Mouse (Mus musculus): Measurements from ENCODE around the gene Letmd1.
A peak's percentile ranks its signal among the peaks of the same experiment; 100 is the strongest.
"Not testable (repeated sequence)": the region's sequence is repeated elsewhere in the genome, so short reads cannot be mapped to it uniquely, and the experiment has no call there.

Letmd1 gene

DNA sequence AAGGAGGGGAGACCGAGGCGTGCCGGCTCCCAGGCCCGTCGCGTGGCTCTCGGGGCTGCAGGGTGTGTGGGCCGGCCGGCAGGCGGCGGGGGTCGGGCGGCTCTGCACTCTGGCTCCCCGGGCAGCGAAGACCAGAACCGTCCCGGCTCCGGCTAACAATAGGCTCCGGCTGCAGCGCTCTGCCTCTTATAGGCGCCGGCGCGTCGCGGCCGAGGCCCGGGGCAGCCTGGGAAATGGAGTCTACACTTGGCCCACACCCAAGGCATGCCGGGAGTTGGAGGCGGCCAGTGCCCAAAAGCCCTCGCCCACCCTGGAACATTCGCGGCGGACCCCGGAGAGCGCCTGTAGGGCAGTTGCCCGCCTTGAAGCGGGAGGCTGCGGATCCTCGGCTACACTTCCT, 26.3 kb downstream of the Letmd1 start, which contains the start of gene Csrnp2:
Csrnp2 (minus strand) TSS at position 387 of the 400 bp plus-strand sequence.
- DNase-seq (ENCODE audit: extremely low spot score, low spot score): peak; percentile 99

DNA sequence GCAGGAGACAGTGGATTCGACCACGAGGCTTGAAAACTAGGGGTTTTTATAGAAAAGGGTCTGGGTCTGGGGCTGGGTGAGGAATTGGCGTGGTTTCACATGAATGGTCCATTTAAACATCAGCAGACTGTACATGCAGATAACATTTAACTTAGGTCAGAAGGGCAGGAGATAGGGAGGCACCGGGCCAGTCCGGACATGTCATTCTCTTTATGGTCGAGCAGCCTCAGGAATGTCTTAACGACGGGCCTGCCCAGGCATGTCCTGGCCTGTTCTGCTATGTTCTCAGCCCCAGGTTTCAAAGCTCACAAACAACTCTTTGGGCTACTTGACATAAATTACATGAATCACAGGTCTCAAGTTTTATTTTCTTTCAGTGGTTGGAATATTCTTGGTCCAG, 30.7 kb downstream of the Letmd1 start:
- not testable (repeated sequence) for DNase-seq (ENCODE audit: extremely low spot score, low spot score)

DNA sequence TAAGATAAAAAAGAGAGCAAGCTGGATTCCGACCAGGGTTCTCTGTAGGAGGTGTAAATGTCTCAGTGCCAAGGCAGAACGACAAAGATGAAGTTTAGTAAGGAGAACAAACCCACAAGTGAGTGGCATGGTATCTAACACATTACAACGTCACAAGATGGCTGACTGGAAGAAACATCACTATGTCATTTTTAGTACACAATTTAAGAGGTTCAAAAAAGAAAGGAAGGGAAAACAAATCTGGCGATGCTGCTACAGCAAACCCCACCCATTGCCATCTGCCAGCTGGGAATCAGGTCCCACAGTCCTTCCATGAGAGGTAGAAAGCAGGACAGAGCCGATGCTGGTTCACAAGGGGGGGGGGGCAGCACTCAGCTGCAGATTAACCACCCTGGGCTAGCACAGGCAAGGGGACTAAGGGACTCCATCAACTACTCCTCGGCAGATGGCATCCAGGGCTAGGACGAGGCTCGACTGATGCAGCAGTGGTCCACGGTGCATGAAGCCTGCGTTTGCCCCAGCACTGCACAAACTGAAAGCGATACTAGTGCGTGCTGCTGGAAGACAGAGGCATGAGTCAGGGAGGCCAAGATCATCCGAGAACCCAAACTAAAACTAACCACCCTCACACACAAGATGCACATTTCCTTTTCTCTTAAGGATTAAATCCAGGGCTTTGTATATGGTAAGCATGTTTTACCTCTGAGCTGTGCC, 39.8 kb downstream of the Letmd1 start:
- no peak for DNase-seq (ENCODE audit: extremely low spot score, low spot score)

DNA sequence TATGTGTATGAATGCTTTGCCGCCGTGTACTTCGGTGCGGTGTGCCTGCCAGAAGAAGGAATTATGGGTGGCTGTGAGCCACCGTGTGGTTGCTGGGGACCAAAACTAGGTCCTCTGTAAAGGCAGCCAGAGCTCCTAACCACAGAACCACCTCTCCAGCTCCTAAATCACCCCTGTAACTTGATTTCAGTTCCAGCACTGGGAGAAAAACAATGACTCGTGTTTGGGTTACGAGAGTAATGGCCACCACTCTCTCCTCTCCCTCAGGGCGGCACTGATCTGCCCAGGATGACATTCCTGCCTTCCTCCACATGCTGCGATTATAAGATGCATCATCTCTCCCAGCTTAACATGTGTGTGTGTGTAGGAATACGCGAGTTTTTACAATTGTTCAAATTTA, 41.2 kb downstream of the Letmd1 start:
- no peak for DNase-seq (ENCODE audit: extremely low spot score, low spot score)

- DNase-seq (ENCODE audit: extremely low spot score, low spot score): no peak
Observed at GRCm38 (mm10) chr15:100513387-100513786, 44.6 kb downstream of the Letmd1 start.

DNA sequence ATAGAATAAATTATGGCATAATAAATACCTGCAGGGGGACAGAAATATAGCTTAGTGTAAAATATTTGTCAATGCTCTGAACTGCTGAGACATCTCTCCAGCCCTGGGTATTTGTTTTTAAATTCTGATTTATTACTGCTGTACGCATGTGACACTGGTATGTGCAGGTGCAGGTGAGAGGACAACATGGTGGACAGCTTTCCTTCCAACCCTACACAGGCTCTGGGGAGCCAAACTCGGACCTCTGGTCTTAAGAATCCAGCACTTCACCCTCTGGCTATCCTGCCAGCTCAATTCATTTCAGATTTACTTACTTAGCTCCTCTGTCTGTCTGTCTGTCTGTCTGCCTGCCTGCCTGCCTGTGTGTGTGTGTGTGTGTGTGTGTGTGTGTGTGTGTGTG, 46.3 kb downstream of the Letmd1 start:
- DNase-seq (ENCODE audit: extremely low spot score, low spot score): no peak

GRCm38 (mm10) chr15:100520306-100520705, 51.5 kb downstream of the Letmd1 start:
- DNase-seq (ENCODE audit: extremely low spot score, low spot score): no peak

DNA sequence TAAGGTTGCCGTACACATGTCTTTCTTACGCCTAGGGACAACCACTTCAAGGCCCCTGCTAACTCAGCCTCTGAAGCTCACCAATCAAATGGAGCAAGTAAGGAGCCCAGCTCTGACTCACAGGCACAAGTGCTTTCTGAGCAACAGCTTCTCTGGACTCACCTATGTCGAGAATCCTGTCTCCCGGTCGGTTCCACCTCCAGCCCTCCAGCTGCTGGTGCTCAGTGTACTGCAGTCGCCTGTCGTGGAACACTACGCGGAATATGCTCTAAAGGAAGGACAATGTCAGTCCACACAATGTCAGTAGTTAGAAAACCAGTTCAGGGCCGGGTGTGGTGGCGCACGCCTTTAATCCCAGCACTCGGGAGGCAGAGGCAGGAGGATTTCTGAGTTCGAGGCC, 56.6 kb downstream of the Letmd1 start:
- no peak for DNase-seq (ENCODE audit: extremely low spot score, low spot score)

DNA sequence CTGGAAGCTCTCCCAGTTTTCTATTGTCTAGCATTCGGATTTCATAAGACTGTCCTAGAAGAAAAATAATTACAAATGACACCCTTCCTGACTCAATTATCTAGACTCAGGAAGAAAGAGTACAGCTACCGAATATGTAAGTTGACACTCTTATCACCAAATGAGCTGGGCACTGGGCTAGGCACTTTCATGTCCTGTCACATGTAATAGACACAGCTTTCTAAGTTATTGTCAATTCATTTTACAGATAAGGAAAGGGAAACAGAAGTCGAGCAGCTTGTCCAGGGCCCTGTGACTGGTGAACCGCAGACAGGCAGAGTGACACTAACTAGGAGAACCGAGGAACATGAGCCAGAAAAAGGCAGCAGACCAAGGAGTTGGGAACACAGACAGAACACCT, 59.1 kb downstream of the Letmd1 start:
- DNase-seq (ENCODE audit: extremely low spot score, low spot score): no peak
